Mouse (Mus musculus): ENCODE data around the gene Etnk1. TPM values are rescaled to one million over a fixed set of nuclear protein-coding genes. Genes with fewer than 3 reads are reported as not detected.

Gene Etnk1
- total and polyA plus RNA-seq, 3 experiments, result 29.9 to 37.0 (median 33.6) TPM

DNA sequence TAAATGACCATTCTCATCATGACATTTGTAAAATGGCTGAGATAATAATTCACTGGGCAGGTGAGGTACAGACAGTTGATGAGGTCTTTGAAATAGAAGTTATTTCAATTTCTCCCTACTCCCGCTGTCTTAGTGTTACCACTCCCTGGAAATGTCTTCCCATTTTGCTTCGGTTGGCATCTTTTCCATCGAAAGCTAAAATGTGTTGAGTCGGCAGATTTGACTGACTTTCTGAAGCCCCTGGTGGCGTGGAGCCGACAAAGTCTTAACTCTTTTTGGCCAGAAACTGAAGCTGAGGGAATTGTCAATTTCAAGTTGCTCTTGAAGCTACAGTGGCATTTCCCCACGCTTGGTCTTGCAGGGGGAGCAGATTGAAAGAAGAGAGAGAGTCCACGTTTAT, 67.8 kb downstream of the Etnk1 start:
- DNase-seq (ENCODE audit: low read depth, low spot score), result no peak
- no peaks in the 10 kb centered on the region for H3K36me3 ChIP-seq (ENCODE audit: control insufficient read depth in 1 of 2, insufficient read depth in 2 of 2, low read length in 2 of 2)
- H3K27me3 ChIP-seq (ENCODE audit: control insufficient read depth in 1 of 2, insufficient read depth in 2 of 2, low read length in 2 of 2), result no peaks in the 10 kb centered on the region
- TF ChIP-seq MAFK (IDR thresholded peaks at IDR 0.05; ENCODE audit: borderline replicate concordance, low read depth, low read length) (peak; percentile 38; the same call in 1 of the 2 replicates), GATA1 (IDR thresholded peaks at IDR 0.05; ENCODE audit: low read depth, low read length) (no peak)
- no peaks in the 10 kb centered on the region for H3K4me1 ChIP-seq (ENCODE audit: control insufficient read depth in 1 of 2, insufficient read depth in 2 of 2, low read length in 2 of 2)
- H3K9me3 ChIP-seq (replicated peaks; ENCODE audit: insufficient read depth, low read length), result no peaks in the 10 kb centered on the region
- no peak overlapping the region for H3K9ac ChIP-seq (ENCODE audit: control insufficient read depth, low read depth, low read length, poor library complexity, severe bottlenecking)
- no peak overlapping the region for H3K4me3 ChIP-seq (ENCODE audit: control insufficient read depth in 1 of 2, insufficient read depth in 1 of 2, low read depth in 2 of 2, low read length in 2 of 2)
- H3K79me2 ChIP-seq (ENCODE audit: control insufficient read depth, insufficient read depth, low read length, poor library complexity), result no peaks in the 10 kb centered on the region
- H3K27ac ChIP-seq (ENCODE audit: control insufficient read depth, low read depth, low read length), result no peak overlapping the region

DNA sequence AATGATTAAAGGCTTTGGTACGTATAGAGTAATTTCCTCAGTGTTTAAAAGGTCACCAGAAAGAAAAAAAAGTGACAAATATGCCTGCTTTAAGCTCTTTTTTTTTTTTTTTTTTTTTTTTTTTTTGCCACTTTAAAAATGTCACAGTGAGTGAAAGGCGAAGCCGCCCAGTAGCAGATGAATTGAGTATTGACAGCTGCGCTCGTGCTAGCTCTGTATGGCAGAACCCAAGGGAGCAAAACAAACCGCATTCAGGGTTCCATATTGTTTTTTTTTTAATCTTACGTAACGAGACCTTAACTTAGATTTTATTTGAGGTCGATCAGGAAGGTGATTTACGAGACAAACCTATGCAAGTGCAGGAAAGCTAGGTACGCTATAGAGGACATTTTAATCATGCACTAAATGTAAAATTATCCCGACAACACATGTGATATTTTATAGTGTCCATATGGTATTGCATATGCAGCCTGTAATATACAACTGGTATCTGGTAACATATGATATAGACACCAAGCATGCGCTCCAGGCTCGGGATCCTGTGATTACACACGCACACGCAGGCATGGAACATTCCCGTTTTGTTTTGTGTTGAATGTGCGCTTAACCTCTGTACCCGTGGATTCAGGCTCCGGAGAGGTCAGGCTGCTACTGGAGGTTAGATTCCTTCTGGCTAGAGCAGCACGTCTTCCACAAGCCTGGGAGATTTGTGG, 72.5 kb downstream of the Etnk1 start:
- Histone ChIP-seq H3K36me3 (ENCODE audit: control insufficient read depth in 1 of 2, insufficient read depth in 2 of 2, low read length in 2 of 2) (no peaks in the 10 kb centered on the region), H3K79me2 (ENCODE audit: control insufficient read depth, insufficient read depth, low read length, poor library complexity) (no peaks in the 10 kb centered on the region), H3K9me3 (replicated peaks; ENCODE audit: insufficient read depth, low read length) (no peaks in the 10 kb centered on the region), H3K27me3 (ENCODE audit: control insufficient read depth in 1 of 2, insufficient read depth in 2 of 2, low read length in 2 of 2) (no peaks in the 10 kb centered on the region; a peak in 1 of 4 replicates), H3K4me3 (ENCODE audit: control insufficient read depth in 1 of 2, insufficient read depth in 1 of 2, low read depth in 2 of 2, low read length in 2 of 2) (no peak overlapping the region), H3K4me1 (ENCODE audit: control insufficient read depth in 1 of 2, insufficient read depth in 2 of 2, low read length in 2 of 2) (no peaks in the 10 kb centered on the region), H3K9ac (ENCODE audit: control insufficient read depth, low read depth, low read length, poor library complexity, severe bottlenecking) (no peak overlapping the region), H3K27ac (ENCODE audit: control insufficient read depth, low read depth, low read length) (no peak overlapping the region)
- DNase-seq (ENCODE audit: low read depth, low spot score), result no peak
- TF ChIP-seq BHLHE40 (IDR thresholded peaks at IDR 0.05; ENCODE audit: borderline replicate concordance, low read depth, low read length), result no peak
- TF ChIP-seq MAX (IDR thresholded peaks at IDR 0.05; ENCODE audit: low read length), result no peak
- no peak for TF ChIP-seq JUND (IDR thresholded peaks at IDR 0.05; ENCODE audit: low read depth, low read length)
- no peak for TF ChIP-seq MAZ (IDR thresholded peaks at IDR 0.05; ENCODE audit: low read depth, low read length)
- no peak for TF ChIP-seq CHD2 (IDR thresholded peaks at IDR 0.05; ENCODE audit: low read length)
- TF ChIP-seq HCFC1 (IDR thresholded peaks at IDR 0.05; ENCODE audit: low read depth, low read length), result no peak

GRCm38 (mm10) chr6:143243191-143243590, 76.2 kb downstream of the Etnk1 start:
- H3K4me1 ChIP-seq (ENCODE audit: control insufficient read depth in 1 of 2, insufficient read depth in 2 of 2, low read length in 2 of 2), result no peaks in the 10 kb centered on the region
- H3K36me3 ChIP-seq (ENCODE audit: control insufficient read depth in 1 of 2, insufficient read depth in 2 of 2, low read length in 2 of 2), result no peaks in the 10 kb centered on the region
- no peak overlapping the region for H3K4me3 ChIP-seq (ENCODE audit: control insufficient read depth in 1 of 2, insufficient read depth in 1 of 2, low read depth in 2 of 2, low read length in 2 of 2)
- H3K79me2 ChIP-seq (ENCODE audit: control insufficient read depth, insufficient read depth, low read length, poor library complexity), result no peaks in the 10 kb centered on the region
- no peak for TF ChIP-seq SMC3 (IDR thresholded peaks at IDR 0.05; ENCODE audit: low read depth, low read length)
- TF ChIP-seq USF1 (IDR thresholded peaks at IDR 0.05; ENCODE audit: low read depth, low read length), result no peak
- no peak for TF ChIP-seq MAFK (IDR thresholded peaks at IDR 0.05; ENCODE audit: borderline replicate concordance, low read depth, low read length)
- TF ChIP-seq CTCF (IDR thresholded peaks at IDR 0.05 in 2 of 3, conservative IDR thresholded peaks at IDR 0.05 in 1 of 3; ENCODE audit: control insufficient read depth in 1 of 3, insufficient read depth in 1 of 3, low read depth in 2 of 3, low read length in 3 of 3, poor library complexity in 1 of 3, severe bottlenecking in 1 of 3), result no peak
- no peak for TF ChIP-seq TCF12 (IDR thresholded peaks at IDR 0.05; ENCODE audit: low read depth, low read length)
- no peak for TF ChIP-seq RAD21 (IDR thresholded peaks at IDR 0.05; ENCODE audit: low read depth, low read length)
- TF ChIP-seq USF2 (IDR thresholded peaks at IDR 0.05; ENCODE audit: borderline replicate concordance in 1 of 2, insufficient read depth in 1 of 2, low read depth in 1 of 2, low read length in 2 of 2), result no peak
- TF ChIP-seq MAX (IDR thresholded peaks at IDR 0.05; ENCODE audit: low read length), result no peak
- no peak for TF ChIP-seq MAZ (IDR thresholded peaks at IDR 0.05; ENCODE audit: low read depth, low read length)
- no peak for TF ChIP-seq JUND (IDR thresholded peaks at IDR 0.05; ENCODE audit: low read depth, low read length)
- TF ChIP-seq ETS1 (IDR thresholded peaks at IDR 0.05; ENCODE audit: low read depth, low read length), result no peak
- TF ChIP-seq BHLHE40 (IDR thresholded peaks at IDR 0.05; ENCODE audit: borderline replicate concordance, low read depth, low read length), result no peak
- TF ChIP-seq MXI1 (IDR thresholded peaks at IDR 0.05; ENCODE audit: low read depth, low read length), result no peak
- no peak for TF ChIP-seq SIN3A (IDR thresholded peaks at IDR 0.05; ENCODE audit: low read length)
- no peak for TF ChIP-seq MEF2A (IDR thresholded peaks at IDR 0.05; ENCODE audit: extremely low read depth, insufficient replicate concordance, low read depth, low read length, poor library complexity, severe bottlenecking)
- TF ChIP-seq NELFE (IDR thresholded peaks at IDR 0.05; ENCODE audit: low read depth, low read length), result no peak
- no peaks in the 10 kb centered on the region; a peak in 1 of 4 replicates for H3K27me3 ChIP-seq (ENCODE audit: control insufficient read depth in 1 of 2, insufficient read depth in 2 of 2, low read length in 2 of 2)
- H3K9ac ChIP-seq (ENCODE audit: control insufficient read depth, low read depth, low read length, poor library complexity, severe bottlenecking), result no peak overlapping the region
- no peaks in the 10 kb centered on the region for H3K9me3 ChIP-seq (replicated peaks; ENCODE audit: insufficient read depth, low read length)
- no peak for DNase-seq (ENCODE audit: low read depth, low spot score)
- H3K27ac ChIP-seq (ENCODE audit: control insufficient read depth, low read depth, low read length), result no peak overlapping the region

All from MEL (cell line).